Mouse (Mus musculus) spleen, adult 2 months (tissue): ENCODE results near the gene Fbxo48. TPM values are rescaled to one million over a fixed set of nuclear protein-coding genes. Genes with fewer than 3 reads are reported as not detected.

Source experiments
- DNase-seq, 2 experiments: peaks; one replicate each; pipeline versions ENCODE4 v3.0.0 to v3.0.0-alpha.2; 2012 to 2021; ENCODE audit warnings: low spot score in 2 of 2, low read depth in 1 of 2
- H3K27ac ChIP-seq: fragments of 200-500 bp; 2 replicates; pipeline ENCODE4 v1.5.1; 2012; ENCODE audit warnings: low read length, inconsistent platforms; ENCODE audit not compliant: insufficient read depth
- H3K27me3 ChIP-seq: fragments of 200-500 bp; 2 replicates; pipeline ENCODE4 v1.6.1; 2012; ENCODE audit warnings: mild to moderate bottlenecking, moderate library complexity, low read length, inconsistent platforms; ENCODE audit not compliant: control insufficient read depth, insufficient read depth
- H3K36me3 ChIP-seq: fragments of 200-500 bp; 2 replicates; pipeline ENCODE4 v1.6.1; 2012; ENCODE audit warnings: mild to moderate bottlenecking, low read length, inconsistent platforms; ENCODE audit not compliant: control insufficient read depth, insufficient read depth
- H3K4me1 ChIP-seq: fragments of 200-500 bp; 2 replicates; pipeline ENCODE4 v1.6.1; 2011; ENCODE audit warnings: inconsistent platforms; ENCODE audit not compliant: control insufficient read depth, insufficient read depth, insufficient read length
- H3K4me3 ChIP-seq: fragments of 200-500 bp; 2 replicates; pipeline ENCODE4 v1.5.1; 2011; ENCODE audit warnings: mild to moderate bottlenecking, inconsistent platforms; ENCODE audit not compliant: insufficient read depth, insufficient read length; ENCODE audit errors: extremely low read depth
- CTCF ChIP-seq: fragments of 200-500 bp; IDR thresholded peaks from 2 replicates; pipeline ENCODE4 v1.5.1; 2011; ENCODE audit warnings: mild to moderate bottlenecking, inconsistent platforms; ENCODE audit not compliant: insufficient read depth, insufficient read length, insufficient replicate concordance; ENCODE audit errors: extremely low read depth
- POLR2A ChIP-seq: fragments of 200-500 bp; IDR thresholded peaks from 2 replicates; pipeline ENCODE4 v1.6.1; 2011; ENCODE audit warnings: low read depth, low read length, inconsistent platforms
- WGBS: fragments of 180-500 bp; shearing (Covaris S2); methylation state at CpG from one replicate; pipeline ENCODE4 v1.1.7; 2018; 5-methylcytosine and 5-hydroxymethylcytosine counted together
- polyA plus RNA-seq: library from polyadenylated mRNA; depleted of rRNA; stranded (reverse); fragments of >200 nt; gene quantifications from 2 replicates; pipeline ENCODE4 v1.2.3, GENCODE M21; 2012

Fbxo48 gene
- polyA plus RNA-seq, 1 experiment = 0.94 TPM

DNA sequence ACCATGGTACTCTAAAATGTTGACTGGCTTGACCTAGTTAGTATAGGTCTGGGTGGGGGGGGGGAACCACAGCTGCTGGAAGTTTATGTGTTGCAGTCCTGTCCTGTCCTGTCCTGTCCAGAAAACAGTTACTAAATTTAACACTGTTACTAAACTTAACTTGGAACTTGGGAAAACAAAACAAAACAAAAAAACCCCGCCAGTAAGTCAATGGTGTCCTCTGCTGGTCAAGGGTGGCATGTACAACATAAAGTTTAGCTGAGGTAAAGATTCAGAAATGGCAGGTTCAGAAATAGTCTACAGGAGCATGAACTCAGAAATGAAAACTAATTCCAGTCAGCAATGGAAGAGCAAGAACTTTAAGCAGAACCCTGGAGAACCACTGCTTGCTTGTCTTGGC is 2.4 kb upstream of the Fbxo48 start:
- peaks cover 6% of the 10 kb centered on the region for H3K4me1 ChIP-seq
- no peak for DNase-seq
- H3K27ac ChIP-seq = no peak overlapping the region
- H3K4me3 ChIP-seq = no peak overlapping the region
- H3K36me3 ChIP-seq = no peaks in the 10 kb centered on the region
- 12% methylated on average over 1 of the region's 1 CpGs for WGBS
- TF ChIP-seq CTCF (no peak), POLR2A (no peak)
- H3K27me3 ChIP-seq = no peaks in the 10 kb centered on the region

GRCm38 (mm10) chr11:16950226-16950975 is 774 bp upstream of the Fbxo48 start:
- H3K27me3 ChIP-seq = no peaks in the 10 kb centered on the region
- H3K4me3 ChIP-seq = peak overlapping the region; percentile 47
- DNase-seq = no peak
- H3K27ac ChIP-seq = no peak overlapping the region
- H3K36me3 ChIP-seq = no peaks in the 10 kb centered on the region
- TF ChIP-seq POLR2A (no peak), CTCF (no peak)
- WGBS = 9% methylated on average over 13 of the region's 13 CpGs
- H3K4me1 ChIP-seq = peaks cover 3% of the 10 kb centered on the region

- Histone ChIP-seq H3K36me3 (no peaks in the 10 kb centered on the region), H3K4me3 (peak overlapping the region; percentile 83), H3K4me1 (peaks cover 2% of the 10 kb centered on the region), H3K27me3 (no peaks in the 10 kb centered on the region), H3K27ac (no peak overlapping the region)
- TF ChIP-seq POLR2A (no peak), CTCF (no peak)
- WGBS = under 1% methylated on average over 9 of the region's 9 CpGs
- DNase-seq = no peak
Measured at GRCm38 (mm10) chr11:16951761-16952010, 511 bp downstream of the Fbxo48 start.

- TF ChIP-seq CTCF (no peak), POLR2A (no peak)
- no peak overlapping the region for H3K4me3 ChIP-seq
- H3K36me3 ChIP-seq = no peaks in the 10 kb centered on the region
- H3K4me1 ChIP-seq = peaks cover 9% of the 10 kb centered on the region
- H3K27me3 ChIP-seq = no peaks in the 10 kb centered on the region
- 17% methylated on average over 6 of the region's 6 CpGs for WGBS
- no peak overlapping the region; the same call in 1 of the 2 replicates for H3K27ac ChIP-seq
- DNase-seq = peak in 1 of 2 experiments; percentile 48
Measured at GRCm38 (mm10) chr11:16956115-16956862, 5.1 kb downstream of the Fbxo48 start.

- no peak for TF ChIP-seq POLR2A
- no peak for TF ChIP-seq CTCF
- H3K27ac ChIP-seq = peak overlapping the region; percentile 38; the same call in 1 of the 2 replicates
- H3K4me1 ChIP-seq = peaks cover 9% of the 10 kb centered on the region
- H3K4me3 ChIP-seq = no peak overlapping the region
- no peak for DNase-seq
- H3K27me3 ChIP-seq = no peaks in the 10 kb centered on the region
- 47% methylated on average over 6 of the region's 6 CpGs for WGBS
- H3K36me3 ChIP-seq = no peaks in the 10 kb centered on the region
Measured at GRCm38 (mm10) chr11:16957030-16957429, 5.9 kb downstream of the Fbxo48 start.

DNA sequence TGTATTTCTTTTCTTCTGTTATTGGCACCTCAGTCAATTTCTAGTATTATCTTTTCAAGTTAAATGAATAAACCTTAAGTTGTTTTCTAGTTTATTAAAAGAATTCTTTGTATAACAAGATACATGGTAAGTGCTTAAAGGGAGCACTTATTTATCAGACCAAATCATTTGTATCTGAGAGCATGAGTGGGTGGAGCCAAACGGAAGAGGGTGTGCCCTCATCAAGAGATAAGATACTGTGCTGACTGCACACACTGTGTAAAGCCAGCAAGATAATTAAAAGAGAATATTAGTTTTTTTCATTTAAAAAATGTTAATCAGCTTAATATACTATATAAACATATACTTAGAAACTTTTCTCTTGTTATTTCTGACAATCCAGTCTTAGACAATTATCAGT is 7.3 kb downstream of the Fbxo48 start:
- H3K4me3 ChIP-seq = no peak overlapping the region
- no peak for DNase-seq
- no peaks in the 10 kb centered on the region for H3K36me3 ChIP-seq
- no peaks in the 10 kb centered on the region for H3K27me3 ChIP-seq
- 80% methylated on average over 1 of the region's 1 CpGs for WGBS
- TF ChIP-seq POLR2A = no peak
- no peak for TF ChIP-seq CTCF
- H3K4me1 ChIP-seq = peaks cover 9% of the 10 kb centered on the region
- no peak overlapping the region for H3K27ac ChIP-seq

DNA sequence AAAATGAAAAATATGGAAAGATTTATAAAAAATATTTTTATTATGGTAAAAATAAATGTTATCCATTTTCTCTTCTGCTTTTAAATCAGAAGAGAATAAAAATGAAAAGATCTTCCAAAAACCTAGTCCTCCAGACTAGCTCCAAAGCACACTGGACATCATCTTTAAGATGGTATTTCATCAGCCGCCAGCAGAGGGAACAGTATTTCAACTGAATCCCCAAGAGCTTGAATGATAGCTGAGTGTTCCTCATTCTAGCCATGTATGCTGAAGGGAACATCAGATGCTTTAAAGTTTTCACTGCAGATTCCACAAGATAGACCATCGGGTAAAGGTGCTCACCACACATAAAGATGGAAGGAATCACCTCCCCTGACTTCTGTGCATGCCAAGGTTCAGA is 16.6 kb downstream of the Fbxo48 start:
- Histone ChIP-seq H3K27ac (no peak overlapping the region), H3K4me1 (peaks cover 5% of the 10 kb centered on the region), H3K36me3 (peaks cover 2% of the 10 kb centered on the region; the same call in 1 of the 2 replicates), H3K27me3 (no peaks in the 10 kb centered on the region), H3K4me3 (no peak overlapping the region)
- DNase-seq = peak in 1 of 2 experiments; percentile 46
- 11% methylated on average over 2 of the region's 2 CpGs for WGBS
- TF ChIP-seq POLR2A (no peak), CTCF (no peak; the same call in 1 of the 2 replicates)
